Mouse (Mus musculus): Measurements from ENCODE around the gene Gm13279.
"Not testable (repeated sequence)": the region's sequence is repeated elsewhere in the genome, so short reads cannot be mapped to it uniquely, and the experiment has no call there.

Gm13279 gene

GRCm38 (mm10) chr4:88797097-88797496 lies at the start of gene Gm13279:
Gene Gm13279 (plus strand): TSS chr4:88797397.
- not testable (repeated sequence) for DNase-seq

GRCm38 (mm10) chr4:88749926-88750325 lies 47.3 kb upstream of the Gm13279 start:
- no peak for DNase-seq

- DNase-seq = not testable (repeated sequence)
These were observed 42.3 kb upstream of the Gm13279 start, which contains the start of gene Gm13271 for GRCm38 (mm10) chr4:88754818-88755340. Gene Gm13271 (plus strand): TSS chr4:88754868.

- not testable (repeated sequence) for DNase-seq
These were observed 40.4 kb upstream of the Gm13279 start for GRCm38 (mm10) chr4:88756581-88757513.

- peak; percentile 78 for DNase-seq
These were observed 39.6 kb upstream of the Gm13279 start for GRCm38 (mm10) chr4:88757628-88758031.

- not testable (repeated sequence) for DNase-seq
These were observed 38.4 kb upstream of the Gm13279 start for GRCm38 (mm10) chr4:88758751-88759150.

GRCm38 (mm10) chr4:88759610-88760268 lies 37.5 kb upstream of the Gm13279 start, which contains the start of gene Gm13283:
Gene Gm13283 (plus strand): TSS chr4:88760119.
- DNase-seq = not testable (repeated sequence)

GRCm38 (mm10) chr4:88760431-88760830 lies 36.8 kb upstream of the Gm13279 start:
- DNase-seq = peak; percentile 80

GRCm38 (mm10) chr4:88761776-88762175 lies 35.4 kb upstream of the Gm13279 start:
- not testable (repeated sequence) for DNase-seq

- not testable (repeated sequence) for DNase-seq
These were observed 34.9 kb upstream of the Gm13279 start for GRCm38 (mm10) chr4:88762341-88762740.

- DNase-seq = peak; percentile 69
These were observed 33.7 kb upstream of the Gm13279 start for GRCm38 (mm10) chr4:88763384-88764018.

GRCm38 (mm10) chr4:88773534-88773933 lies 23.7 kb upstream of the Gm13279 start, which contains the start of gene Gm13290:
Gene Gm13290 (plus strand): TSS chr4:88773834.
- DNase-seq = not testable (repeated sequence)

GRCm38 (mm10) chr4:88776622-88777021 lies 20.6 kb upstream of the Gm13279 start, which contains the start of gene Gm13289:
Gene Gm13289 (plus strand): TSS chr4:88776922.
- not testable (repeated sequence) for DNase-seq

- DNase-seq = not testable (repeated sequence)
These were observed 17.6 kb upstream of the Gm13279 start, which contains the start of gene Gm13272 for GRCm38 (mm10) chr4:88779550-88779949. Gene Gm13272 (plus strand): TSS chr4:88779850.

GRCm38 (mm10) chr4:88780320-88780719 lies 16.9 kb upstream of the Gm13279 start:
- DNase-seq = not testable (repeated sequence)

- not testable (repeated sequence) for DNase-seq
These were observed 15.4 kb upstream of the Gm13279 start, which contains the start of gene Ifnz for GRCm38 (mm10) chr4:88781831-88782230. Gene Ifnz (plus strand): TSS chr4:88782131.

GRCm38 (mm10) chr4:88782335-88782734 lies 14.9 kb upstream of the Gm13279 start:
- not testable (repeated sequence) for DNase-seq

GRCm38 (mm10) chr4:88785409-88785808 lies 11.8 kb upstream of the Gm13279 start, which contains the start of gene Gm13276:
Gene Gm13276 (plus strand): TSS chr4:88785709.
- not testable (repeated sequence) for DNase-seq

GRCm38 (mm10) chr4:88788402-88788801 lies 8.8 kb upstream of the Gm13279 start, which contains the start of gene Gm13277:
Gene Gm13277 (plus strand): TSS chr4:88788632.
- not testable (repeated sequence) for DNase-seq

- DNase-seq = not testable (repeated sequence)
These were observed 5.9 kb upstream of the Gm13279 start, which contains the start of gene Gm13278 for GRCm38 (mm10) chr4:88791250-88791649. Gene Gm13278 (plus strand): TSS chr4:88791550.

- not testable (repeated sequence) for DNase-seq
These were observed 3.1 kb upstream of the Gm13279 start, which contains the start of gene Gm13275 for GRCm38 (mm10) chr4:88793936-88794675. Gene Gm13275 (plus strand): TSS chr4:88794487.
